Mouse (Mus musculus) ES-Bruce4 (cell line): Measurements from ENCODE around the gene Gm14124. TPM values are rescaled to one million over a fixed set of nuclear protein-coding genes. Genes with fewer than 3 reads are reported as not detected.
"Not testable (repeated sequence)": the region's sequence is repeated elsewhere in the genome, so short reads cannot be mapped to it uniquely, and the experiment has no call there.

Experiments
- H3K27ac ChIP-seq: 2 replicates; pipeline ENCODE4 v1.5.1; 2012; ENCODE audit warnings: low read length, inconsistent platforms; ENCODE audit not compliant: insufficient read depth
- H3K27me3 ChIP-seq: 2 replicates; pipeline ENCODE4 v1.6.1; 2012; ENCODE audit warnings: mild to moderate bottlenecking, low read length, inconsistent platforms; ENCODE audit not compliant: control insufficient read depth, poor library complexity, insufficient read depth, severe bottlenecking
- H3K36me3 ChIP-seq: 2 replicates; pipeline ENCODE4 v1.6.1; 2012; ENCODE audit warnings: inconsistent platforms, mild to moderate bottlenecking, low read length, moderate library complexity; ENCODE audit not compliant: control insufficient read depth, poor library complexity, insufficient read depth, severe bottlenecking
- H3K4me1 ChIP-seq: one replicate; pipeline ENCODE4 v1.8.1; 2011; ENCODE audit warnings: low read length; ENCODE audit not compliant: control insufficient read depth, insufficient read depth
- H3K4me3 ChIP-seq: 2 replicates; pipeline ENCODE4 v1.5.1; 2011; ENCODE audit warnings: low read depth, mild to moderate bottlenecking, low read length
- H3K9ac ChIP-seq: 2 replicates; pipeline ENCODE4 v1.6.1; 2012; ENCODE audit warnings: low read depth, mild to moderate bottlenecking, inconsistent platforms; ENCODE audit not compliant: poor library complexity, severe bottlenecking
- H3K9me3 ChIP-seq: replicated peaks from 2 replicates; pipeline ENCODE4 v1.6.1; 2012; ENCODE audit warnings: mild to moderate bottlenecking, low read length, inconsistent platforms; ENCODE audit not compliant: control insufficient read depth, poor library complexity, insufficient read depth, severe bottlenecking
- CTCF ChIP-seq: IDR thresholded peaks from one replicate; pipeline ENCODE4 v1.8.1; 2011; ENCODE audit warnings: low read depth, low read length
- EP300 ChIP-seq: IDR thresholded peaks from 2 replicates; pipeline ENCODE4 v1.6.1; 2011; ENCODE audit warnings: low read depth, low read length; ENCODE audit not compliant: insufficient read depth
- POLR2A ChIP-seq: IDR thresholded peaks from one replicate; pipeline ENCODE4 v1.8.1; 2011; ENCODE audit warnings: low read length; ENCODE audit not compliant: insufficient read depth
- polyA plus RNA-seq: library from polyadenylated mRNA; stranded (reverse); fragments of >200 nt; gene quantifications from 2 replicates; pipeline ENCODE4 v1.2.4, GENCODE M21; 2011; ENCODE audit warnings: low read depth; ENCODE audit not compliant: missing spikeins, insufficient read depth, insufficient read length

Gene Gm14124
- polyA plus RNA-seq, 1 experiment, result 13.8 TPM

DNA sequence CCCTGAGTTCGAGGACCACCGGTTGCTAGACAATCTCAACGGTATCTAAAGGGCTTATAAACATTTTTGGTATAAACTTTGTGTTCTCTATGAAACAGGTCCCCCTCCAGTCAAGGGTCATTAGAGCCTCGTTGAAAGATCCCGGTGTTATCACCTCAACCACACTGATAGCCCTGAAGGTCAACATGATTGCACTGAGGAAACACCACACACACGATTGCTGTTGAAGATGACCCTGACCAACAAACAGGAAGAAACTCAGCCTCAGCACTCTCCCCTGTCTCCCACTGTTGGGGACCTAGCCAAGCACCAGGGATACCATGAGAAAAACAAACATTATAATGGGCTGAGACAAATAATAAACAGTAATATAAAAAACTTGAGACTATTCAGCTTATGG is 36.4 kb downstream of the Gm14124 start:
- no peaks in the 10 kb centered on the region for H3K4me1 ChIP-seq
- H3K9me3 ChIP-seq, result no peaks in the 10 kb centered on the region
- TF ChIP-seq EP300 (no peak), CTCF (no peak), POLR2A (no peak)
- no peak overlapping the region for H3K9ac ChIP-seq
- no peak overlapping the region for H3K27ac ChIP-seq
- no peak overlapping the region for H3K4me3 ChIP-seq
- H3K36me3 ChIP-seq, result no peaks in the 10 kb centered on the region
- no peaks in the 10 kb centered on the region for H3K27me3 ChIP-seq

DNA sequence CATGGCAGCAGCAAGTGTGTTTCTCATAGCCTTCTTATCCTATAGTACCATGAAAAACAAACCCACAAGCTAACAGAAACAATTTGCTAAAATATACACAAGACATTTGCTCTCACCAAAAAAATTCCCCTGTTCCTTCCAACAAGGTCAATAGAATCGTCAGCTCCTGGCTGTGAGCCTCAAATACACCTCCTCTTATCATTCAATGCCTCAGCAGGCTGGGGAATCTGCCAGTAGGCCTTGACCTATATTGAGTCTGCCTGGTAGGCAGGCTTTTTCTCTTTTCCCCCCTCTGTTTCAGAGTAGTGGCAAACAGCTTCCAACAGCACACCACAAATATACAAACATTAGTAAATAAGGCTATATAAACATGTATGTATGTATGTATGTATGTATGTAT is 41.8 kb downstream of the Gm14124 start:
- Histone ChIP-seq H3K27ac (no peak overlapping the region), H3K4me3 (no peak overlapping the region), H3K27me3 (no peaks in the 10 kb centered on the region), H3K9ac (no peak overlapping the region), H3K36me3 (no peaks in the 10 kb centered on the region), H3K4me1 (no peaks in the 10 kb centered on the region), H3K9me3 (no peaks in the 10 kb centered on the region)
- TF ChIP-seq CTCF, result no peak
- no peak for TF ChIP-seq POLR2A
- TF ChIP-seq EP300, result no peak

DNA sequence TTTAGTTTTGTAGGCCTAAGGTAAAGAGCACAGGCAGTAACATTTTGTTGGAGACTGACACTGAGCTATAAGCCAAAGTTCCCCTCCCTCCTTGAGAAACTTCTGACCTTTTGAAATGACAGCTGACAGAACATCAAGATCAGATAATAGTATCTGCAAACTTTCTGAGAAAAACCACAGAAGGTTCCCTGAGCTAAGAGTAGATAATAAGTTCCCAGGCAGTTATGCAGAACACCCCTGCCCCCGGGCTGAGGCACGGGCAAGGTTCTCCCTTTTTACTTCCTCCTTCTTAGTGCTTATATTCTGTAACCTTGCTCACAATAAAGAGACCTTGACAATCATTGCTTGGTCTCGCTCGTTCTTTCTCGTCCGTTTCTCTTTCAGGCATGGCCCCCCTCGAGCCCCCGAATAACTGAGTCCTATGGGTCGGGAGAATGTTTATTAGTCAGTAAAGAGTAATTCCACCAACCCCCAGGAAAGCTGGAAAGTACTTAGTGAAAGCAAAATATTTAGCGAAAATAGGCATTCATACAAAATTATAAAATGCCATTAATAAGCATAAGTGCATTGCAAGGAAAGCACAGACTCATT is 50.0 kb downstream of the Gm14124 start:
- Histone ChIP-seq H3K4me1 (no peaks in the 10 kb centered on the region), H3K9me3 (no peaks in the 10 kb centered on the region)
- no peak for TF ChIP-seq POLR2A
- TF ChIP-seq CTCF, result no peak

DNA sequence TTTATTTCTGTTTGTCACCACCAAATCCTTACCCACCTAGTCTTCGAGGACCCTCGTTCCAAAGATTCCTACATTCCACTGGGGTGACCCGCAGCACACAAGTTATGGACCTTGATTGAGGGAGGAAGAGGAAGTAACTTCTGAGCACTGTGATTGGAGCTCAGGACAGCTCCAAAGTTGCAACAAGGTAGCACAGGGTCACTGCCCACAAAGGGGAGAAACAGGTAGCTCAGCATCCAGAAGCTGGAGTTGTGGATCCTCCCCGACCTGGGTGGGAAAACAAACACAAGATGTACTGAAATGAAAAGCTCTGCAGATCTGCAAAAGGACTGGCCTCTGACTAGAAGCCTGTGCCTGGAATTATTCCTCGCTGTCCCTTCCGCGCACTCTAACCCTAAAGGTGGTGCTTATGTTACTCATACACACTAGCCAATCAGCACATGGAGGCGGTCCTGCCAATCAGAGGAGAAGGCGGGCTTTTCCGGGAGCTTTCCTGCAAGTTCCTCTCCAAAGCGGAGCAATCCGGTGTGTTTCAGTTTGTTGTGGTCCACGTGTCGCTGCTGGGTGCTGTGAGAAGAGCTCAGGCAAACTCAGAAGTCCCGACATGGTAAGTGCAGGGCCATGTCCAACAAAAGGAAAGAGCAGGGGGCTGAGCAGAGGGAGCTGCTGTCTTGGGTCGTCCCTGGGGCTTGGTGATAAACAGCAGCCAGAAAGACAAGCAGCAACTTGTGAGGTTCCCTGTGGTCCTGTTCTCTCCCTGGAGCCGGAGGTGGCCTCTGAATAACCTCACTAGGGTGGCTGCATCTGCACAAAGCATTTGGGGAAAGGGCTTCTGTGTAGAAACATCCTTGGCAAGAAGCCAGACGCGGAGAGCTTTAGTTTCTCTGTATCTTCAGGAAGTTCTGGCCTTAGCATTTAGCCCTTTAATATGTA is 53.9 kb downstream of the Gm14124 start:
- Histone ChIP-seq H3K4me3 (peak overlapping the region; percentile 99), H3K36me3 (peaks cover 11% of the 10 kb centered on the region), H3K27ac (peak overlapping the region; percentile 62), H3K9ac (peak overlapping the region; percentile 88)
- not testable (repeated sequence) for H3K9me3 ChIP-seq, H3K27me3 ChIP-seq, H3K4me1 ChIP-seq
- TF ChIP-seq POLR2A (peak; percentile 65), EP300 (peak; percentile 69; the same call in 1 of the 2 replicates)

More for the DNA sequence above, 50.0 kb downstream of the Gm14124 start:
- no peaks in the 10 kb centered on the region for H3K36me3 ChIP-seq
- no peak overlapping the region for H3K4me3 ChIP-seq
- no peak overlapping the region for H3K9ac ChIP-seq
- no peaks in the 10 kb centered on the region for H3K27me3 ChIP-seq
- no peak overlapping the region for H3K27ac ChIP-seq

DNA sequence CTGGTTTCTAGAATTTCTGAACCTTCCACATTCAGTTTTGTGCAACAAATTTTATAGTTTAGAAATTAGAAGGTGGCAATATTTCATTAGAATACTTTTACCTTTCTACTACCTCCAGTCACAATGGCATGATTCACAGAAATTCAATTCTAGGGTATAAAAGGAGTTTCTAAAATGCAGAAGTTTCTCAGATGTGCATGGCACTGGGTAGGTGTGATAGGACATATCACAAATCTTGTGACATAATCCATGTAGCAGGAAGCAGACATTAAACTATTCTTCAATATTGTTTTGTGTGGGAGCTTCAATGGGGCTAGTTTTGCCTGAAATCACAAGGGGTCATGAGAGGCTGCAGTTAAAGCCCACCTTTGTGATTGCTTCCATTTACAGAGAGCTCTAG is 58.8 kb downstream of the Gm14124 start:
- Histone ChIP-seq H3K27me3 (no peaks in the 10 kb centered on the region), H3K36me3 (peaks cover 14% of the 10 kb centered on the region), H3K27ac (no peak overlapping the region), H3K4me3 (no peak overlapping the region), H3K9me3 (no peaks in the 10 kb centered on the region), H3K4me1 (no peaks in the 10 kb centered on the region), H3K9ac (no peak overlapping the region)
- TF ChIP-seq POLR2A (no peak), EP300 (no peak), CTCF (no peak)

DNA sequence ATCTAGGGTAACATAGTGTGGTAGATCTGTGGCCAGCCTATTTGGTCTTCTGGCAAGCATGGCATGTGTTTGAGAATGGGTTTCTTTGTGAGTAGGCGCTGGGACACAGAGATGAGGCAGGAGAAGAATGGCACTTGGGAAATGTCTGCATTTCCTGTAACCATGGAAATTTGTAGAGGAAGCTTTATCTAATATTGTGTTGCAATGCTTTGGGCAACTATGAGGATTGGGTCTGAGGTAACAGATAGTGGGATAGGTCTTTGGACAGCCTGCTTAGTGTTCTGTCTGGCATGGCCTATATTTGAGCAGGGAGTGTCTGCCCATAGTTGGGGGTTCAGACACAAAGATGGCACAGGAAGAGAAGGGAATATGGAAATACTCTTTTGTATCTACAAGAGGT is 61.7 kb downstream of the Gm14124 start:
- no peak for TF ChIP-seq CTCF
- Histone ChIP-seq H3K36me3 (peaks cover 21% of the 10 kb centered on the region), H3K9ac (no peak overlapping the region), H3K4me1 (no peaks in the 10 kb centered on the region), H3K27me3 (no peaks in the 10 kb centered on the region), H3K27ac (no peak overlapping the region), H3K9me3 (no peaks in the 10 kb centered on the region; the same call in 1 of the 2 replicates), H3K4me3 (no peak overlapping the region)

Other genes starting within 250 kb of the Gm14124 start
- gene Zfp120, start 120.8 kb upstream of the Gm14124 start, polyA plus RNA-seq, result 7.7 and 8.4 TPM in 2 replicates
- gene Gm10770, start 77.8 kb upstream of the Gm14124 start, polyA plus RNA-seq, result not detected in 2 replicates
- gene Gm14139, start 75.8 kb upstream of the Gm14124 start, polyA plus RNA-seq, result 14.2 and 16.1 TPM in 2 replicates
- 7.5 and 10.0 TPM in 2 replicates for gene Zfp937, start 39.4 kb upstream of the Gm14124 start, polyA plus RNA-seq
- 17.5 and 20.9 TPM in 2 replicates for gene Gm21994, start 1.9 kb upstream of the Gm14124 start, polyA plus RNA-seq
- gene Gm10130, start 66.2 kb downstream of the Gm14124 start, polyA plus RNA-seq, result 10.3 and 13.5 TPM in 2 replicates
- 7.8 and 9.0 TPM in 2 replicates for gene 3300002I08Rik, start 105.2 kb downstream of the Gm14124 start, polyA plus RNA-seq
- gene Zfp442, start 194.0 kb downstream of the Gm14124 start, polyA plus RNA-seq, result 8.1 TPM in 2 replicates
- gene Zfp345, start 227.6 kb downstream of the Gm14124 start, polyA plus RNA-seq, result 7.8 and 8.6 TPM in 2 replicates